Mouse (Mus musculus) lung, postnatal 36 days (tissue): ENCODE results near the gene Gm4869.
"Not testable (repeated sequence)": the region's sequence is repeated elsewhere in the genome, so short reads cannot be mapped to it uniquely, and the experiment has no call there.

Experiments used
- DNase-seq: peaks from one replicate; pipeline ENCODE4 v3.0.0; 2022; ENCODE audit warnings: mixed read lengths

Gm4869 gene

GRCm38 (mm10) chr5:140445345-140445744 lies at the start of gene Gm4869:
Gm4869 (plus strand) TSS chr5:140445645.
- DNase-seq, result no peak

- peak; percentile 70 for DNase-seq
These were observed 49.1 kb upstream of the Gm4869 start for GRCm38 (mm10) chr5:140396166-140396940.

GRCm38 (mm10) chr5:140402640-140403270 lies 42.7 kb upstream of the Gm4869 start:
- peak; percentile 75 for DNase-seq

DNA sequence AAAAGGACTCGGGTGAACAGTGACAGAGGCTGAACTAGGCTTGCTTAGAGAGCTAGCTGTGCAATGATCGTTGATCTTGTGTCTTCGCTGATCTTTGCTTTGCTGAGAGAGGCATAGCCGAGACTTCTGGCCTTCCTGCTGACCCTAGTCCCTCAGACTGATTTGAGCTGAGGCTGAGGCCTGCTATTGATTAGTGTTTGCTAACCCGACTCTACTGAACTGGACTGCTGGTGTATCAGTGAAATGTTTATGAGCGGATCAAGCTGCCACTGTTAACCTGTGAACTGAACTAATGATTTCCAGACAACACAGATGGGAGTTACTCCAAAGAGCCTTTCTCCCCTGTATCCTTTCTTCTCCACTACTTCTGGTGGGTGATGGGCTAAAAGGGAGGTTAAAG lies 40.3 kb upstream of the Gm4869 start:
- no peak for DNase-seq

DNA sequence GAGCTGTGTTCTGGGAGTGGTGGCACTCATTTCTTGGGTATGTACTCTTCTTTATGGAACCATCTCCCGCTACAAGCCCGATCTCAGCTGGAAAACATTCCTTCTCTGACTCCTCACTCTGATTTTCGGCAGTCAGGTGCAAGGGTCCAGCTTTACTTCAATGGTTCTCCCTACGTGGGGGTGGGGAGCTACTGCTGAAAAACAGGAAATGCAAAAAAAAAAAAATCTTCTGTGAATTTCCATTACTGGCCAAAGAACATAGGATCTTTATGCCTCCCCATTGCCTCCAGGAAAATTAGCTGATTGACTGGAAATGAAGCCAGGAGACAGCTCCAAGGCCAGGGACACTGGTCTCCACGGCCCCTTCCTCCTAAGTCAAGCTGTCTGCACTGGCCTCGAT lies 38.8 kb upstream of the Gm4869 start:
- no peak for DNase-seq

DNA sequence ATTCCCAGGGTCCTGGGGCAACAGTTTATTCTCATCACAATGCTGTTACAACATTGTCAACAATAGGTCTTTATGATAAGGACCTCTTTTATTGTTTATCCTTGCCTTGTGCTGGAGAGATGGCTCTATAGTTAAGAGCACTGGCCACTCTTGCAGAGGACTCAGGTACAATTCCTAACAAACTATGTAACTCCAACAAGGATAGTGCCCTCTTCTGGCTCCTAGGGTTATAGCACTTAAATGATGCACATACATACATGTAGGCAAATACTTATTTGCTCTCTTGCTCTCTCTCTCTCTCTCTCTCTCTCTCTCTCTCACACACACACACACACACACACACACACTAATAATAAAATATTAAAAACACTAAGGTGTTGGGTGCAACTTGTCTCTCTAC lies 36.6 kb upstream of the Gm4869 start:
- no peak for DNase-seq

DNA sequence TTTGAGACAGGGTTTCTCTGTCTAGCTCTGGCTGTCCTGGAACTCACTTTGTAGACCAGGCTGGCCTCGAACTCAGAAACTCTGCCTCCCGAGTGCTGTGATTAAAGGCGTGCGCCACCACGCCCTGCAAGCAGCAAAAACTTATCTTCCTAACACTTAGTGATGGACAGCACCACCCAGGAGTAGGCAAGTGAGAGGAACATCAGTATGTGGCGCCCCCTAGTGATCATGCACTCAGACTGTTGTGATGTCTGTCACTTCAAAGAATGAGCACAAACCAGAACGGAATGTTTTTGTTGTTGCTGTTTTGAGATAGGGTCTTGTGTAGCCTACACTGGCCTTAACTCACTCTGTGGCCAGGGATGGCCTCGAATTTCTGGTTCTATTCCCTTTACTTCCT lies 34.1 kb upstream of the Gm4869 start:
- peak; percentile 88 for DNase-seq

DNA sequence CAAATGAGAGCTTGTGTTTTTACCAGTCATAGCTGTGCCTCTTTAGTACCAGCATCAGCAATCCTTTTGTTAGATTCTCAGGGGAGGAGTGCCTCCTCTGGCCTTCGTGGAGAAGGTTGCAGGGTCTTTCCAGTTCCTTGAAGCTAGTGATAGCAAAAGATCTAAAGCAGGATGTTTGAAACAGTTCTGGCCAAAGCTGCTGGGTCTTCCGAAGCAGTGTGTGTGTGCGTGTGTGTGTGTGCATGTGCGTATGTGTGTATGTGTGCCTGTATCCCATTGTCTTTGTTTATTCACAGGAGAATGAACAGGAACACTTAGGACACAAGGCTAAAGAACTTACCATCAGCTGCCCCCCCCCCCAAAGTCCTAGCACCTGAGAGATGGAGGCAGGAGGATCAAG lies 30.8 kb upstream of the Gm4869 start:
- peak; percentile 31 for DNase-seq

GRCm38 (mm10) chr5:140418106-140418488 lies 27.3 kb upstream of the Gm4869 start:
- no peak for DNase-seq

- DNase-seq, result peak; percentile 92
These were observed 26.7 kb upstream of the Gm4869 start, which contains the start of gene Eif3b for GRCm38 (mm10) chr5:140418489-140419441. Eif3b (plus strand) TSS chr5:140419328.

DNA sequence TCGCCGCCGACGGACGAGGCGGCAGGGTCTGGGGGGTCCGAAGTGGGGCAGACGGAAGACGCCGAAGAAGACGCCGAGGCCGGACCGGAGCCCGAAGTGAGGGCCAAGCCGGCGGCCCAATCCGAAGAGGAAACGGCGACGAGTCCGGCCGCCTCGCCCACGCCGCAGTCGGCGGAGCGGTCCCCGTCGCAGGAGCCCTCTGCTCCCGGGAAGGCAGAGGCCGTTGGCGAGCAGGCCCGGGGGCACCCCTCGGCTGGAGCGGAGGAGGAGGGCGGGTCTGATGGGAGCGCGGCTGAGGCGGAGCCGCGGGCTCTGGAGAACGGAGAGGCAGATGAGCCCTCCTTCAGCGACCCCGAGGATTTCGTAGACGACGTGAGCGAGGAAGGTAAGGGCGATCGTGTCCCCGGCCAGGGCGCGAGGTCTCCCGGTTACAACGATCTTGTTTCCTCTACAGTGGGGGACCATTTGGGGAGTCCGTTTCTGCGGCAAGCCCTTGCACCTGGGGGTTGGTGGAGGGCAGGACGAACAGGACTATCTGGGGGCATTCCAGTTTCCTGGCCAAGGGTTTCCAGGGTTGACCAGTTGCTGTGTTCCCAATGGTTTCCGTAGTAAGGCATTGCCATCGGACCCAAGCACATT lies 25.9 kb upstream of the Gm4869 start:
- peak; percentile 21 for DNase-seq

- DNase-seq, result no peak
These were observed 24.8 kb upstream of the Gm4869 start for GRCm38 (mm10) chr5:140420616-140421015.

- DNase-seq, result peak; percentile 67
These were observed 20.2 kb upstream of the Gm4869 start for GRCm38 (mm10) chr5:140425016-140425783.

DNA sequence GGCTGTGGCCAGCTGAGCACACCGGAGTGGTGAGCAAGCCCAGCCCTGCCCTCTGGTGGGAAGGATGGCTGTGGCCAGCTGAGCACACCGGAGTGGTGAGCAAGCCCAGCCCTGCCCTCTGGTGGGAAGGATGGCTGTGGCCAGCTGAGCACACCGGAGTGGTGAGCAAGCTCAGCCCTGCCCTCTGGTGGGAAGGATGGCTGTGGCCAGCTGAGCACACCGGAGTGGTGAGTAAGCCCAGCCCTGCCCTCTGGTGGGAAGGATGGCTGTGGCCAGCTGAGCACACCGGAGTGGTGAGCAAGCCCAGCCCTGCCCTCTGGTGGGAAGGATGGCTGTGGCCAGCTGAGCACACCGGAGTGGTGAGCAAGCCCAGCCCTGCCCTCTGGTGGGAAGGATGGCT lies 6.3 kb upstream of the Gm4869 start:
- DNase-seq, result not testable (repeated sequence)

- DNase-seq, result no peak
These were observed 4.0 kb upstream of the Gm4869 start for GRCm38 (mm10) chr5:140441406-140441805.

- DNase-seq, result peak; percentile 39
These were observed 1.4 kb upstream of the Gm4869 start for GRCm38 (mm10) chr5:140444012-140444411.

DNA sequence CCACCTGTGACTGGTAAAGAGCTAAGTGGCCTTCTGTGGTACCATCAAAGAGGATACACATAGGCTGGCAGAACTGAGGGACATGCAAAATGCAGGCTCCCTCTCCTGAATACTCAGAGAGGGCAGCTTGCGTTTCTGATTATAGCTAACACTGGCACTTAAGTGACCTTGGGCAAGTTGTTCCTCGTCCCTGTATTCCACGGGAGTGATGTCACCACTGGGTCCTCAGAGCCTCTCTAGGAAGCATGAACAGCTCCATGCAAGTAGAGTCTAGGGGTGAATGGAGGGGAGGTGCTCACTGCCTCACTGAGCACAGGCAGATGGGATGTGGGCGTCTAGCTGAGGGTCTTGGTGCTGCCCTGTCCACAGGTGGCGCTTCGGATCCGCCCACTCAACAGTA lies 609 bp downstream of the Gm4869 start:
- DNase-seq, result no peak

DNA sequence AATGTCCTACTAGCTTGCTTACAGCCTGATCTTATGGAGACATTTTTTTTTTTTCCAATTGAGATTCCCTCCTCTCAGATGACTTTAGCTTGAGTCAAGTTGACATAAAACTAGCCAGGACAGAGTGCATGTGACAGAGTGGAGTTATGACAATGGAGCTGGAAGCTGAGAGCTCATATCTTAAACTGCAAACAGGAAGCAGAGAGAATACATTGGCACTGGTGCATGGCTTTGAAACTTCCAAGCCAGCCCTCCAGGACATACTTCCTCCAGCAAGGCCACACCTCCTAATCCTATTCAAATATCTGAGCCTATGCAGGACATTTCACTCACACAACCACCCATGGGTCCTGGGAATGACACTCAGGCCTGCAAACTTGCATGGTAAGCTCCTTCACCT lies 9.0 kb downstream of the Gm4869 start:
- DNase-seq, result peak; percentile 30

- DNase-seq, result no peak
These were observed 10.0 kb downstream of the Gm4869 start for GRCm38 (mm10) chr5:140455466-140455865.

- DNase-seq, result no peak
These were observed 16.0 kb downstream of the Gm4869 start for GRCm38 (mm10) chr5:140461476-140461875.

GRCm38 (mm10) chr5:140463151-140463550 lies 17.7 kb downstream of the Gm4869 start:
- DNase-seq, result not testable (repeated sequence)

- DNase-seq, result no peak
These were observed 19.5 kb downstream of the Gm4869 start for GRCm38 (mm10) chr5:140464943-140465342.
